Mouse (Mus musculus): ENCODE data around the gene Serpini1. TPM values are rescaled to one million over a fixed set of nuclear protein-coding genes. Genes with fewer than 3 reads are reported as not detected.
"Not testable (repeated sequence)": the region's sequence is repeated elsewhere in the genome, so short reads cannot be mapped to it uniquely, and the experiment has no call there.

The Serpini1 gene
- total RNA-seq, 2 experiments from 2014 or later: 203 to 215 TPM

DNA sequence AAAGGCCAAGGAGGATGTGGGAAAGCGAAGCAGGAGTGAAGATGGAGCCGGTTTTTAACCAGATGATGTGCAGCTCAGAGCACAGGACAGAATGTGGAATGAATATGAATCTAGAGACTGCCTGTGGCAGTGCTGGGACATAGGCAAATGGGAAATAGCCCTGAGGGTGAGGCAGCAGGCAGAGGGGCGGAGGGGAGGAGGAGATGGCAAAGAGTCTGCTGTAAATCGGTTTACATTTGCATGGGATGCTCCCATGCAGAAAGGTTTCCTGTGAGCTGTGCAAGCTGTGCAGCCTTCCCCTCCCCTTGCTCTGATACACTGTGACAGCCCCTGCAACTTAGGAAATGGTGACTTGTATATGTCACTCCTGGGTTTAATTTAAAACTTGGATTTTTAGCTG, 76.3 kb downstream of the Serpini1 start:
- no peak for DNase-seq (ENCODE audit: low spot score in 2 of 2)

DNA sequence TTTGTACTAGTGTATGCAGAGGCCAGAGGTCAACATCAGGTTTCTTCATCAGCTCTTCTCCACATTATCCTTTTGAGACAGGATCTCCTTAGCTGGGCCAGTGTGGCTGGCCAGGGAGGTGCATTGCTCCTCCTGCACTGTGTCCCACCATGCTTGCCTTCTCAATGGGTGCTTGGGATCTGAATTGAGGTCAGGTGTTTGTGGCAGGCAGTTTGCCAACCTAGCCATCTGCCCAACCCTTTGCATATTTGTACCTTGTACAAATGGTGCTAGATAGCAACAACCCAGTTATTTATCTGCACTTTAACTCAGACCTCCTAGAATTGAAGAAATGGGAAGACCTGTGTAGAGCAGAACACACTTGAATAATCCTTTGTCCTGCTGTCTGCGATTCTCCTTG, 78.3 kb downstream of the Serpini1 start:
- no peak for DNase-seq (ENCODE audit: low spot score in 2 of 2)

DNA sequence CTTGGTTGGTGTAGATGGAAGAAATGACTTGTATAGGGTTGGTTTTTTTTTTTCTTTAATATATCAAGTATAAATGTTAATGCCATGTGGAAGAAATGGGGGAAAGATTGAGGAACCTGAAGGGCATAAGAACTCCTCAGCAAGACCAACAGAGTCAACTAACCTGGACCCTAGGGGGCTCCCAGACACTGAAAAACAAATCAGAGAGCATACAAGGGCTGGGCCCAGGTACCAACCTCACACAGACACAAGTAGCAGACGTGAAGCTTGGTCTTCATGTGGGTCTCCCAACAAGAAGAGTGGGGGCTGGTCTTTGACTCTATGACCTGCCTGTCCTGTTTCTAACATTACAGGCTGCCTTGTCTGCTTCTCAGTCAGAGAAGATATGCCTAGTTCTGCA, 82.2 kb downstream of the Serpini1 start:
- DNase-seq (ENCODE audit: low spot score in 2 of 2): no peak

DNA sequence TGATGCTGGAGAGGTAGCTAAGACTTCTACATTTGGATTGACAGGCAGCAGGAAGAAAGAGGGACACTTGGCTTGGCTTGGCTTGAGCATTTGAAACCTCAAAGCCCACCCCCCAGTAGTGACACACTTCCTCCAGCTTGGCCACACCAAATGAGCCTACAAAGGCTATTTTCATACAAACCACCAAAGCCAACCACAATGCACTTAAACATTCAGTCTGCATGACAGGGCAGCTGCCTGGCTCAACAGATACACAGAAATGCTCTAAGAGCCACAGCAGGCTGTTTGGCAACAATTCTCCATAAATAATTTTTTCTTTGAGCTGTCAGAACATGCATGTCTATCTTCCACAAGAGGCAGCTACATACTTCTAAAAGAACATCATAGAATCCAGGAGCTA, 90.2 kb downstream of the Serpini1 start:
- DNase-seq (ENCODE audit: low spot score in 2 of 2): no peak

DNA sequence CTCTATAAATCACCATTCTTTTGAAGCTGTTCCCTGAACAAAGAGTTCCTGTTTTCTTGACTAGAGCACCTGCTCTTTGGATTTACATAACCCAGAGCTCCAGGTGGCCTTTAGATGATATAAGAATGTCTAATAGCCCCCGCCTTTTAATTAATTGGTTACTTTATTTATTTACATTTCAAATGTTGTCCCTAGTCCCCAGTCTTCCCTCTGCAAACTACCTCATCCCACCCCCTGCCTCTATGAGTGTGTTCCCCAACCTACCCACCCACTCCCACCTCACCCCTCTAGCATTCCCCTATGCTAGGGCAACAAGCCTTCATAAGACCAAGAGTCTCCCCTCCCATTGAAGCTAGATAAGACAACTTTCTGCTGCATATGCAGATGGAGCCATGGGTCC, 90.9 kb downstream of the Serpini1 start:
- no peak for DNase-seq (ENCODE audit: low spot score in 2 of 2)

DNA sequence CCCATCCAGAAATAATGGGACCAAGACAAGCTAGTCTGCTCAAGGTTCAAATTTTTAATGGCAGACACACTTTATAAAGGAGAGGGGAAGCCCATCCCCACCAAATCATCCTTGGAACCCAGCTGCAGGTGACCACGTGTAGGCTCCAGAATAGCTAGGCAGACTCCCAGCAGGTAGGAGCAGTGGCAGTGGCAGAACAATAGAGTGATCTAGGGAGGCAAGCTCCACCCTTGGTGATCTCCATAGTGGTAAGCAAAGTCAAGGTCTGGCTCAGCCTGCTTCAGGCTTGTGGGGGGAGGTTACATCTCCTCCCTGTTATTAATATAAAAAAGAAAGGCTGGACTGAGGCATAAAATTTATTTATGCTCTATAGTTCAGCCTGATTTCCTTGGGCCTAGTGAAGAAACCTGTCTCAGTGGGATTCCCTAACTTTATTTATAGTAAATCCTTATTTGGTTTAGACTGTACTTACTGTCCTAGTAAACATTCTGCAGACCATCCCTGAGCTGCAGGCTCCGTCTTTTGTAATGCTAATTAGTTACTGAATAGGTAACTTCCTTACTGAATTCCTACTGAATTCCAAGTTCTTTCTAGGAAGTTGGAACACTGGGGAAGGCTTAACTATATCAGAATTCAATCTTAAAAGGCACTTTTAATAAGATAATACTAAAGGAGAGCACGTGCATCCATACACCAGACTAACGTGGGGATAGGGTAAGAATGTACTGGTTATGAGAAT, 93.2 kb downstream of the Serpini1 start:
- DNase-seq (ENCODE audit: low spot score in 2 of 2): not testable (repeated sequence)

DNA sequence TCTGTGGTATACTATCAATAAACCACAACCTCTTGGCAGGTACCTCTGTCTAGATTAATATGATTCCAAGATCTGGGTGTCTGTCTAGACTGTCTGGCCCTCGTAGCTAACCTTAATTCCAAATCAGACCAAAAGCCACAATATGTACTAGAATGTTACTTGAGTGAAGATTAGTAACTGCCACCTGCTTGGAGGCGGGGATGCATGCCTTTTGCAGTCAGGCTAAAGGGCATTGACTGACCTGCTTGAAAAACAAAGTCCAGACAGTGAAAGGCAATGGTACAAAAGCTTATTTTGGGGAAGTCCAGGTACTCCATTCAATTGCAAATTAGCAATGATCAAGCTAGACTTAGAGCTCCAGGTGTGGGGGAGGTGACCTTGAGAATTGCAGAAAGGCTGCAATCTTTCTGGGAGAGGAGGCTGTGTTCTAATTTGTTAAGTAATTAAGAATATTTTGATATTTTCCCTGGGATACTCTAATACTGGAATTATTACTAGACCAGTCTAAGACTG, 94.3 kb downstream of the Serpini1 start:
- DNase-seq (ENCODE audit: low spot score in 2 of 2): no peak

DNA sequence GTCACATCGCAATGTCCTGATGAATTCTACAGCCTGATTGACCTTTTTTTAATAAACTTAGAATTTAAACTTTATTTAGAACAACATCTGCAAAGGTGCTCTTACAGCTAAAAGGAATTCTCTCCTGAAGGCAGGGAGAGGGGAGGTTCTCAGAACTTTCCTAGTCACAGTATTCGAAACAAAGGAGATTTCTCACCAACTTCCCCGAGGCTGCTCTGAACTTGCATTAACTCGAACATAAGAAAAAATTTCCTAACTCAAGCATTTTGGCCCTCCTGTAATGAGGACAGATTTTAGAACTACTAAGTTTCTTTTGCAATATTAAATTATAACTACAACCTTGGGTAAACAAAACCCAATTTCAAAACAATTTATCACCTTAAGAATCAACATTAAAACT, 96.6 kb downstream of the Serpini1 start:
- DNase-seq (ENCODE audit: low spot score in 2 of 2): not testable (repeated sequence)

DNA sequence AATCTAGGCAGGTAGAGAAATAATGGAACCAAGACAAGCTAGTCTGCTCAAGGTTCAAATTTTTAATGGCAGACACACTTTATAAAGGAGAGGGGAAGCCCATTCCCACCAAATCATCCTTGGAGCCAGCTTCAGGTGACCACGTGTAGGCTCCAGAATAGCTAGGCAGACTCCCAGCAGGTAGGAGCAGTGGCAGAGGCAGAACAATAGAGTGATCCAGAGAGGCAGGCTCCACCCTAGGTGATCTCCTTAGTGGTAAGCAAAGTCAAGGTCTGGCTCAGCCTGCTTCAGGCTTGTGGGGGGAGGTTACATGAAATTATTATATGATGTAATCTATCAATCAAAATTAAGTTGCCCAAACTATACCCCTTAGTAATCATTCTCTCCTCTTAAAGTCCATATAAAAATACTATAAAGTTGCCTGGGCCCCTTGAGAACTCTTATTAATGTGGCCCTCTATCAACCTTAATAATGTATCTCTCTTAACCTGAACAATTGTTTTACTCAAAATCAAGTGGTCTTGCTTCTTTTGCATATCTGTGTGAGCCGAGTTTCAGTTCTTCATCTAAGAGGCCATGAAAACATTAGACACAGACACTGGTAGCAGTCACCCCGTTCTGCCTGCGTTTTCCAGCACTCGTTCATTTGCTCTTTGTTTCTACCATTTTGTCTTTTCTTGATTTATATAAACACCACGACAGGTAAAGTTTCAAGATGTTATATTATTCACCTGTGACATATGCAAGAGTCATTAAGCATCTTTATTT, 98.4 kb downstream of the Serpini1 start:
- DNase-seq (ENCODE audit: low spot score in 2 of 2): no peak

DNA sequence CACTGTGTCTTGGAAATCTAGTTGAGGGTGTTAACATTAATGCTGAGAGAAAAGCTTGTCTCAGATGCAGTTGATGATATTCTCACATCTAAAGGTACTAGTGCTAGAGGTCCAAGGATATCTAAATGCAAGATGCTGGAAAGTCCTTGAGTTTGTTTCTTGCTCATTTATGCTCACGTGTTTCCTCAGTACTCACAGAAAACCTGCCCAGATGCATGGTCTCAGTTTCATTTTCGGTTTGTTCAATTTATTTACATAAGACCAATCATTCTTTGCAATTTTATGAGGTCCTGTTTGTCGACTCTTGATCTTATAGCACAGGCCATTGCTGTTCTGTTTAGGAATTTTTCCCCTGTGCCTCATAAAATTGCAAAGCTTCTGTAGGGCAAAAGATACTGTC, 109.6 kb downstream of the Serpini1 start:
- DNase-seq (ENCODE audit: low spot score in 2 of 2): no peak

DNA sequence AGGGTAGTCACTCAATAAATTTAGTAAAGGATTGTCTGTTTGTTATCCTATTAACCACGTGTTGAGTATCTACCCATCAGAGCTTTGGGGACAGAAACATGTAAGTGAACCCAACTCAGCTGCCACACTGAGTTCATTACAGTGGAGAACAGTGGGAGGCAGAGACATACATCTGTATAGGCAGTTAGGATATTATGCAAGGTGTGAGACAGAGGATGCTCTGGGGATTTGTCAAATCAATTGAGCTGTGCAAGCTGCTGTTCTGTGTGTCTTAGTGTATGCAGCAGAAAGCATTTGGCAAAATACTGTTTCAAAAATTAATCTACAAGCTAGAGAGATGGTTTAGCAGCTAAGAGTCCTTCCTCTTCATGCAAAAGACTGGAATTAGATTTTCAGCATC, 113.1 kb downstream of the Serpini1 start:
- no peak for DNase-seq (ENCODE audit: low spot score in 2 of 2)

DNA sequence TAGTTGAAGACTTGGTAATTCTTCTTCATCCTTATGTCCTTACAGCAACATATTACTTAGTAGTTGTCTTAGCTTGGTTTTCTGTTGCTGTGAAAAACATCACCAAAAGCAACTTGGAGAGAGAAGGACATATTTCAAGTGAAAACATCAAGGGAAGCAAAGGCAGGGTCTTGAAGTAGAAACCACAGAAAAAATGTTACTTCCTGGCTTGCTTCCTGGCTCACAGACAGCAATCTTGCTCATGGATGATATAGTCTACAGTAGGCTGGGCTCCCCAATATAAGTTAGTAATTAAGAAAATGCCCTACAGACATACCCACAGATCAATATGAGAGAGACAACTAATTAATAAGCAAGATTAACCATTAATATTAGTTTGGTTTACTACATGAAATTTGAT, 125.5 kb downstream of the Serpini1 start:
- no peak for DNase-seq (ENCODE audit: low spot score in 2 of 2)

DNA sequence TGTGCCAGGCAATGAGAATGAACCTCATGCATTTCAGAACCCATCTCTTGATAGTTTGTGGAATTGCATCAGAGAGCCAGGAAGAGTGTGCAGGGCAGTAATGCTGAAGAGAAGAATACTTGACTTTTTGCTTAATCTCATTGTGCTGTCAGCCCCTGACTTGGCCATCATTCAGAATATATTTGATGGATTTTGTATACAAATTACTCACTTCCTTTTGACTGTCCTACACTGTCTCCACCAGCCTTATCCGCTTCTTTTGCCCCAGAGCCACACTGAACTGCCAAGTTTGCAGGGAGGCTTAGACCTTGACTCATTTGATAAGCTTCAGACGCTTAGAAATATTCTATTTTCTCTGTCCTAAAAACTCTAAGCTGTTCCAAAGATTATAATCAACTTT, 129.4 kb downstream of the Serpini1 start:
- DNase-seq (ENCODE audit: low spot score in 2 of 2): no peak

DNA sequence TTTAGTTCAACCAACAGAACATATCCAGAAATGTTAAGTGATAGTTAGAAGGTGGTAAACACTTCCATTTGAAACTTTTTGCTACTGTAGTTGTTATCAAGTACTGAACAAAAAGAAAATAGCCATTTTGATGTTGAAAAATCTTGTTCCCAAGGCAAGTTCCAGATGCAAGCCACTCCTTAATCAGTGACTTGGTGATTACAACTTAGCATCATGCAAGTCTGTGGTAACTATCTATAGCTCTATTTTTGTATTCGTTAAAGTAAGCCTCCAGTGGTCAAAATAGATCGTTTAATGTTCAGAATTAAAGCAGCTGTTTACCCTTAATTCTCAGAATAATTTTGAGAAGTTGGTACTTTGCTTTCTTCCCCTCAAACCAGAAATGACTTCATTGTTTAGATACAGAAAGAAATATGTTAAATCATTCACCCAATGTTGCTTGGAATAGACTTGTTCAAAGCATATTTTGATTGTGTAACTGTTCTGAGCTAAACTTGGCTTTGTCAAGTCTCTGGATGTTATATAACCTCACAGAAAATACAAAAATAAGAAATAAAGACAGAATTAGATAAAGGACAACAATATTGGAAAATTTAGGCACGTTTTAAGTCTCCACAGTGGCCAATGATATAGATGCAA, 130.0 kb downstream of the Serpini1 start:
- DNase-seq (ENCODE audit: low spot score in 2 of 2): peak in 1 of 2 experiments; percentile 34

DNA sequence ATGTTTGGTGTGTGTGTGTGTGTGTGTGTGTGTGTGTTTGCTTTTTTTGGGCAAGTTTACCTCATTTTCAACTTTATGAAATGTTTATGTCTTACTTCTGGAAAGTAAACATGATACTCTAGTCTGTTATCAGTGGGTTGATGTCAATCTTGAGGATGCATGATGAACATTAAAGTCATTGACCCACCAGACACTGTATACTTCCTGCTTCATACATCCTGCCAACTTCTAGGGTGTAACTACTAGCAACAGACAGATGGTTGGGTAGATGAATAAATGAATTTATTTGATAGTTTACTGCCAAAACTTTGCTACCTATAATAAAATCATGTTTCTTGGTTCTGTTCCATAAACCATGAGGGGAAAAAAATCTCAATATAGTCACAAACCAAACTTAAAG, 133.0 kb downstream of the Serpini1 start:
- no peak for DNase-seq (ENCODE audit: low spot score in 2 of 2)

DNA sequence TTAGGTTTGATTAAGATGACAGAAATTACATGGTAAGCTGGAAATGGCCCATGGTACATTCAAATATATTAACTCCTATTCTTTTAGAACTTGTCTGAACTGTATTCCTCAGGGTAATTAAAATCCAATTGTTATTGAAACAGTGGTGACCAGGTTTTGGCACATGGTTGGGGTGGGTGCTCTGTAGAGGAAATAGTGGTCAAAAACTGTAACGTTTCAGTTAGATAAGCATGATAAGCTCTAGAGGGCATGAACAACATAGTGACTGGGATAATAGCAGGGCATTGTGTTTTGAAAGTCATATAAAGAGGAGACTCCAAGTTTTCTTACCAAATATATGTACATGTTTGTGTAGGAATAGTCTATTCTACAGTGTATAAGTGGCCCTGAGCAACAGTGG, 134.7 kb downstream of the Serpini1 start:
- DNase-seq (ENCODE audit: low spot score in 2 of 2): no peak

Other genes with a start within 250 kb of the Serpini1 start
- 1 to 10 TPM in 1 of 2 experiments, under 1 TPM in 1; 0.68 to 1.4 TPM for gene Wdr49, start 75.4 kb upstream of the Serpini1 start, total RNA-seq (2021)
- gene Pdcd10, start 691 bp upstream of the Serpini1 start, total RNA-seq (2021): 10 to 100 TPM; 52.3 to 53.4 TPM
- not detected for gene Gm29133, start 190.7 kb downstream of the Serpini1 start, total RNA-seq (2021)

Data from layer of hippocampus, adult 18-20 months (tissue).